In the genomic region with DNA sequence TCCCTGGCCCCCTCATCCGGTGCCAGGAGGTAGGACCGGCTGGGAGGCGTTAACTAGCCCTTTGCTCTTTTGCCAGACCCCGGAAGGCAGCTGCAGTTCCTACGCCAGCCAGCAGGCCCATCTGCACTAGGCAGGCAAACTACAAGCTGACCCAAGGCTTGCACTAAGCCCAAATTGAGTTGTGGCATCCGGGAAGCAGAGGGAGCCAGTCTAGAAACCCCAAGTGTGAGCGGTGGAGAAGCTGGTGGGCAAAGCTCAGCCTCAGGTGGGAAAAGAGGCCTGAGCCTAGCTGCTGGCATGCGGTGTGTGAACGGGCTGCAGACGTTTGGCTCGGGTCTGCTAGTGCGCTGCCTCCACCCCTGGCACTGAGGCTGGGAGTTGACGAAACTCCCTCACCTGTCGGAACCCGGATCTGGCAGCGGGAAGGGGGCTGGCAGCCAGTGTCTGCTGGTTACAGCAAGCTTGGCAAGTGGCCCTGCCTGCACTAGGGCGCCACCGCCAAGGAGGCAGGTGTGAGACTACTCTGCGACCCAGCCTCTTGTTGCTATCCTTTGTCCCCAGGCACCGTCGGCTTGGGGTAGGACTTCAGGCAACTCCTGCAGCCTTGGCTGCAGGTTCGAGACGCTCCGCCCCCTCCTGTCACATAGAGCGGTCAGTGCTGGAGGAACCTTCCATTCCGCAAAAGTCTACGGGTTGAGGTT, we compare ENCODE assay signal across 8 mouse cellular contexts. TPM values are rescaled to one million over a fixed set of nuclear protein-coding genes. Genes with fewer than 3 reads are reported as not detected.
DNase-seq lines count a peak whose midpoint lies in the region; ATAC-seq and TF ChIP-seq lines count a peak whose summit lies in the region.

A gene (plus strand): TSS at position 232 of the 701 bp plus-strand sequence.

- peak within 1 kb of the TSS; percentile 79 for H3K4me2 ChIP-seq in intestine, embryonic 16.5 days (ENCODE audit: low read depth, low read length)
- peak within 1 kb of the TSS; percentile 64 for H3K4me2 ChIP-seq in midbrain, postnatal 0 days (ENCODE audit: low read depth, low read length, poor library complexity, severe bottlenecking)

- H3K36me3 ChIP-seq in intestine, embryonic 16.5 days (ENCODE audit: control insufficient read depth, insufficient read depth, low read length), result no peaks in the 10 kb centered on the region
- H3K36me3 ChIP-seq in liver, adult 2 months (ENCODE audit: control insufficient read depth, insufficient read depth, low read length), result no peaks in the 10 kb centered on the region
- H3K36me3 ChIP-seq in midbrain, postnatal 0 days (ENCODE audit: insufficient read depth, low read length), result no peaks in the 10 kb centered on the region

- peaks cover 26% of the 10 kb centered on the region for H3K4me1 ChIP-seq in intestine, embryonic 16.5 days (ENCODE audit: control insufficient read depth, insufficient read depth, low read length)
- H3K4me1 ChIP-seq in liver, adult 2 months (ENCODE audit: control insufficient read depth, insufficient read depth, low read length), result peaks cover 7% of the 10 kb centered on the region
- H3K4me1 ChIP-seq in midbrain, postnatal 0 days (ENCODE audit: insufficient read depth, low read length), result peaks cover 11% of the 10 kb centered on the region; the same call in 1 of the 2 replicates

- no peaks in the 10 kb centered on the region for H3K27me3 ChIP-seq in intestine, embryonic 16.5 days (replicated peaks; ENCODE audit: control insufficient read depth, insufficient read depth, low read length)
- no peaks in the 10 kb centered on the region for H3K27me3 ChIP-seq in liver, adult 2 months (ENCODE audit: control insufficient read depth, insufficient read depth, low read length)
- peaks cover 31% of the 10 kb centered on the region for H3K27me3 ChIP-seq in midbrain, postnatal 0 days (ENCODE audit: insufficient read depth, low read length)

- no peaks in the 10 kb centered on the region for H3K9me3 ChIP-seq in intestine, embryonic 16.5 days (ENCODE audit: control insufficient read depth, low read length)
- no peaks in the 10 kb centered on the region for H3K9me3 ChIP-seq in midbrain, postnatal 0 days (ENCODE audit: low read length)

- peak; percentile 77 for ATAC-seq in intestine, embryonic 16.5 days
- ATAC-seq in midbrain, postnatal 0 days (ENCODE audit: low FRiP score), result peak; percentile 49; the same call in 1 of the 2 replicates

- TF ChIP-seq CTCF in liver, adult 2 months (IDR thresholded peaks at IDR 0.05; ENCODE audit: low read depth, low read length), result peak; percentile 84
- TF ChIP-seq CTCF in midbrain, postnatal 0 days (IDR thresholded peaks at IDR 0.05), result peak; percentile 74

- peak within 1 kb of the TSS; percentile 53 for H3K4me3 ChIP-seq in intestine, embryonic 16.5 days (ENCODE audit: low read length)
- peak within 1 kb of the TSS; percentile 51 for H3K4me3 ChIP-seq in liver, adult 2 months (ENCODE audit: insufficient read depth, low read depth, low read length)
- H3K4me3 ChIP-seq in midbrain, postnatal 0 days (ENCODE audit: low read depth, low read length), result peak within 1 kb of the TSS; percentile 40

- TF ChIP-seq POLR2A in liver, adult 2 months (IDR thresholded peaks at IDR 0.05; ENCODE audit: extremely low read depth, insufficient read depth, low read length), result no peak

- H3K27ac ChIP-seq in intestine, embryonic 16.5 days (ENCODE audit: low read length), result peak within 1 kb of the TSS; percentile 65
- peak within 1 kb of the TSS; percentile 32 for H3K27ac ChIP-seq in liver, adult 2 months (replicated peaks; ENCODE audit: insufficient read depth, low read depth, low read length)
- no peak within 1 kb of the TSS for H3K27ac ChIP-seq in midbrain, postnatal 0 days (ENCODE audit: low read depth, low read length)

- peak; percentile 96 for DNase-seq in heart, adult 11 months
- DNase-seq in heart, adult 8-10 months (ENCODE audit: low spot score), result no peak
- peak; percentile 82 for DNase-seq in embryo, embryonic 11 days
- DNase-seq in gastrocnemius, postnatal 4 days (ENCODE audit: low spot score in 2 of 2), result peak; percentile 33 to 68
- DNase-seq in liver, adult 2 months (ENCODE audit: extremely low read depth, low read depth, low spot score), result peak; percentile 87
- DNase-seq in midbrain, postnatal 0 days (ENCODE audit: low spot score), result peak; percentile 61
- DNase-seq in spleen, postnatal 36 days (ENCODE audit: low spot score in 2 of 2), result peak; percentile 51 to 52

- peak within 1 kb of the TSS; percentile 65 for H3K9ac ChIP-seq in intestine, embryonic 16.5 days (ENCODE audit: low read depth, low read length)
- peak within 1 kb of the TSS; percentile 37 for H3K9ac ChIP-seq in liver, adult 2 months (ENCODE audit: low read depth, low read length)
- H3K9ac ChIP-seq in midbrain, postnatal 0 days (replicated peaks; ENCODE audit: low read length, poor library complexity, severe bottlenecking), result no peak within 1 kb of the TSS; the same call in 1 of the 2 replicates

- WGBS in intestine, embryonic 16.5 days, result 2% methylated on average over 27 of the region's 27 CpGs
- 2% methylated on average over 27 of the region's 27 CpGs for WGBS in liver, adult 2 months
- 2% methylated on average over 27 of the region's 27 CpGs for WGBS in midbrain, postnatal 0 days

- no peaks in the 10 kb centered on the region for H3K79me2 ChIP-seq in liver, adult 2 months (ENCODE audit: control insufficient read depth, insufficient read depth, low read length)

RNA-seq across cellular contexts. Expression of the gene that starts here (rescaled TPM):
- under 1 TPM; 0.23 to 0.59 (median 0.39) TPM for total RNA-seq in heart, adult 8-10 months (2022)
- total RNA-seq in gastrocnemius, postnatal 4 days (2021), result under 1 TPM; 0.76 to 0.96 TPM
- 16.0 and 16.8 TPM in 2 replicates for polyA plus RNA-seq in intestine, embryonic 16.5 days (2015; fragmentation: Nextera tagmentation; extraction: Ambion mirVana)
- 1.3 and 2.7 TPM in 2 replicates for total RNA-seq in liver, adult 2 months (2014; rRNA removed)
- polyA plus RNA-seq in liver, adult 2 months (2012; rRNA removed), result 1.7 and 1.9 TPM in 2 replicates
- 0.57 and 0.93 TPM in 2 replicates for total RNA-seq in midbrain, postnatal 0 days (2014; rRNA removed)
- polyA plus RNA-seq in midbrain, postnatal 0 days (2015; fragmentation: Nextera tagmentation; extraction: Ambion mirVana), result 0.43 and 0.60 TPM in 2 replicates

Comparison
In these comparisons a context has a peak if more than half of its experiments do, and no peak if none do; other contexts are left out.
1. Peak in DNase-seq in gastrocnemius, postnatal 4 days; RNA of the gene not detected or under 1 TPM.
2. Peak in DNase-seq, ATAC-seq, H3K4me3 ChIP-seq and H3K4me2 ChIP-seq in midbrain, postnatal 0 days; RNA of the gene not detected or under 1 TPM.